Mouse (Mus musculus) bone marrow, adult 2 months (tissue): ENCODE measurements around the gene Olfr721-ps1. TPM values are rescaled to one million over a fixed set of nuclear protein-coding genes. Genes with fewer than 3 reads are reported as not detected.

Experiments used
- H3K27ac ChIP-seq: fragments of 200-500 bp; 2 replicates; pipeline ENCODE4 v1.5.1; 2012; ENCODE audit warnings: low read depth, mild to moderate bottlenecking, control low read depth, inconsistent platforms, low read length; ENCODE audit not compliant: control insufficient read depth, poor library complexity, insufficient read depth
- H3K4me1 ChIP-seq: fragments of 200-500 bp; 2 replicates; pipeline ENCODE4 v1.6.1; 2011; ENCODE audit warnings: low read length; ENCODE audit not compliant: control insufficient read depth, insufficient read depth
- H3K4me3 ChIP-seq: fragments of 200-500 bp; replicated peaks from 2 replicates; pipeline ENCODE3; 2011; ENCODE audit warnings: mild to moderate bottlenecking, low read depth, low read length, control low read depth; ENCODE audit not compliant: control insufficient read depth
- CTCF ChIP-seq: fragments of 200-500 bp; IDR thresholded peaks from 2 replicates; pipeline ENCODE4 v1.5.1; 2011; ENCODE audit warnings: low read length, control low read depth; ENCODE audit not compliant: control insufficient read depth, insufficient read depth
- POLR2A ChIP-seq: fragments of 200-500 bp; IDR thresholded peaks from 2 replicates; pipeline ENCODE4 v1.6.1; 2011; ENCODE audit warnings: low read depth, mild to moderate bottlenecking, control low read depth, low read length, borderline replicate concordance; ENCODE audit not compliant: control insufficient read depth
- WGBS: fragments of 180-500 bp; shearing (Covaris S2); methylation state at CpG from one replicate; pipeline ENCODE4 v1.1.7; 2018; 5-methylcytosine and 5-hydroxymethylcytosine counted together
- polyA plus RNA-seq: library from polyadenylated mRNA; stranded (reverse); fragments of >200 nt; gene quantifications from 2 replicates; pipeline ENCODE4 v1.2.4, GENCODE M21; 2011; ENCODE audit warnings: low replicate concordance; ENCODE audit not compliant: missing spikeins, insufficient read depth, insufficient read length

Olfr721-ps1 gene
- not detected in 2 replicates for polyA plus RNA-seq

- 72% methylated on average over 2 of the region's 2 CpGs for WGBS
- TF ChIP-seq POLR2A = no peak
- TF ChIP-seq CTCF = no peak
- Histone ChIP-seq H3K27ac (no peak within 1 kb of the TSS), H3K4me3 (no peak within 1 kb of the TSS), H3K4me1 (no peaks in the 10 kb centered on the region)
Measured at GRCm38 (mm10) chr14:14400998-14401397, at the start of gene Olfr721-ps1. Gene Olfr721-ps1, plus strand, starts transcription at chr14:14401298.

DNA sequence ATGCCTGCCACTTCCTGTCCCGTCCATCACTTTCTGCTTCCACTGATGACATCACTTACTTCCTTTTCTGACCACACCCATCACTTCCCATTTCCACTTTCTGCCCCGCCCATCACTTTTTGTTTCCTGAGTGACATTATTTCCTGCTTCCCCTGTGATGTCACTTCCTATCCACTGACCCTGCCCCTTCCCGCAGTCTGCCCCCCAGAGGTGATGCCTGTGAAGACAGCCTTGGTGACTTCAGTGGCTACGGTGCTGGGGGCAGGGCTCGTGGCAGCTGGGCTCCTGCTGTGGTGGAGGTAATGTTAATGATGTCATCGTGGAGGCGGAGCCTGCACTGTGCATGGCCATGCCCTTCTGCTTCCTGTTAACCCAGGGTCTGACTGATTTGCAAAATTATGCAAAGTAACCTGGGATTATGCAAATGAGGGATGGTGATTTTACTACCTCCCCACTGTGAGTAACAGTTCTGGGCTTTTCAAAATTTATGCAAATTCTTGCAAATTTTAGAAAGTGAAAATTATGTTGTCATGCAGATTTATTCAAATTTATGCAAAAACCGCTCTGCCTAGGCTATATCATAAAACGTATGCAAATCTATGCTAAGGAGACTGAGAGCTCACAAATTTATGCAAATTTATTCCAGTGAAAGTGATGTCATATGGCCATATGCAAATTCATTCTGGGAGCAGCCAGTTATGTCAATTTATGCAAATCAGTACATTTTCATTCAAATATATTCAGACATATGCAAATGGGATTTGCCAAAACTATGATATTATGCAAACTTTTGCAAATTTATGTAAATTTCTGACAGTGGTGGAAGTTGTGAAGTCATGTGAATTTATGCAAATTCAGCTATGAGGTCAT, 49.1 kb upstream of the Olfr721-ps1 start:
- WGBS = 88% methylated on average over 9 of the region's 9 CpGs
- TF ChIP-seq CTCF = no peak
- TF ChIP-seq POLR2A = no peak

DNA sequence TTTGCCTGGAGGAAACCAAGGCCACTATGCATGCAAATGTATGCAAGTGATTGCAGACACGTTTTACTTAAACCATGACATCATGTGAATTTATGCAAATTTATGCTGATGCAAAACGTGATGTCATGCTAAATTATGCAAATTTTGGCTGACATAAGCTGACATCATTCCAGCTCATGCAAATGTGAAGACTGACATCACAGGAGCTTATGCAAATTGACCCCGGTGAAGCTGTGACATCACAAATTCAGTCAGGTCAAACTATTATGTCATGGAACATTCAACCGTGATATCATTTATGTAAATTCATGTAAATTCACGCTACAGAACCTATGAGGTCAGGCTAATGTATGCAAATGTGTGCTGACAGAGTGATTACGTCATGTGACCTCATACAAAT, 48.5 kb upstream of the Olfr721-ps1 start:
- 85% methylated on average over 6 of the region's 6 CpGs for WGBS
- TF ChIP-seq CTCF (no peak), POLR2A (no peak)

More for the DNA sequence above, 49.1 kb upstream of the Olfr721-ps1 start:
- H3K27ac ChIP-seq = no peak overlapping the region
- H3K4me3 ChIP-seq = no peak overlapping the region
- H3K4me1 ChIP-seq = no peaks in the 10 kb centered on the region; the same call in 1 of the 2 replicates

GRCm38 (mm10) chr14:14353081-14353732, 47.9 kb upstream of the Olfr721-ps1 start:
- TF ChIP-seq POLR2A (no peak), CTCF (no peak)
- 87% methylated on average over 7 of the region's 7 CpGs for WGBS
- H3K4me1 ChIP-seq = no peaks in the 10 kb centered on the region; the same call in 1 of the 2 replicates
- no peak overlapping the region for H3K27ac ChIP-seq
- no peak overlapping the region for H3K4me3 ChIP-seq

More for the DNA sequence above, 48.5 kb upstream of the Olfr721-ps1 start:
- H3K4me3 ChIP-seq = no peak overlapping the region
- H3K27ac ChIP-seq = no peak overlapping the region
- H3K4me1 ChIP-seq = no peaks in the 10 kb centered on the region; the same call in 1 of the 2 replicates

GRCm38 (mm10) chr14:14353740-14354510, 47.2 kb upstream of the Olfr721-ps1 start:
- Histone ChIP-seq H3K27ac (no peak overlapping the region), H3K4me3 (no peak overlapping the region), H3K4me1 (no peaks in the 10 kb centered on the region; the same call in 1 of the 2 replicates)
- TF ChIP-seq CTCF = no peak
- WGBS = 87% methylated on average over 8 of the region's 8 CpGs

- TF ChIP-seq POLR2A (no peak), CTCF (no peak)
- H3K4me1 ChIP-seq = no peaks in the 10 kb centered on the region; the same call in 1 of the 2 replicates
- H3K4me3 ChIP-seq = no peak overlapping the region
- H3K27ac ChIP-seq = no peak overlapping the region
- 90% methylated on average over 13 of the region's 13 CpGs for WGBS
Measured at GRCm38 (mm10) chr14:14354511-14355359, 46.4 kb upstream of the Olfr721-ps1 start.

GRCm38 (mm10) chr14:14355360-14355646, 45.8 kb upstream of the Olfr721-ps1 start:
- TF ChIP-seq CTCF = no peak
- TF ChIP-seq POLR2A = no peak
- no peaks in the 10 kb centered on the region; the same call in 1 of the 2 replicates for H3K4me1 ChIP-seq
- no peak overlapping the region for H3K4me3 ChIP-seq
- no peak overlapping the region; the same call in 1 of the 2 replicates for H3K27ac ChIP-seq
- 82% methylated on average over 8 of the region's 8 CpGs for WGBS

GRCm38 (mm10) chr14:14395535-14395934, 5.6 kb upstream of the Olfr721-ps1 start:
- Histone ChIP-seq H3K27ac (no peak overlapping the region), H3K4me1 (no peaks in the 10 kb centered on the region), H3K4me3 (no peak overlapping the region)
- TF ChIP-seq CTCF = no peak
- TF ChIP-seq POLR2A = no peak
- WGBS = 85% methylated on average over 1 of the region's 1 CpGs
